Comparison of ENCODE assay signal across 10 mouse cellular contexts in the genomic region with DNA sequence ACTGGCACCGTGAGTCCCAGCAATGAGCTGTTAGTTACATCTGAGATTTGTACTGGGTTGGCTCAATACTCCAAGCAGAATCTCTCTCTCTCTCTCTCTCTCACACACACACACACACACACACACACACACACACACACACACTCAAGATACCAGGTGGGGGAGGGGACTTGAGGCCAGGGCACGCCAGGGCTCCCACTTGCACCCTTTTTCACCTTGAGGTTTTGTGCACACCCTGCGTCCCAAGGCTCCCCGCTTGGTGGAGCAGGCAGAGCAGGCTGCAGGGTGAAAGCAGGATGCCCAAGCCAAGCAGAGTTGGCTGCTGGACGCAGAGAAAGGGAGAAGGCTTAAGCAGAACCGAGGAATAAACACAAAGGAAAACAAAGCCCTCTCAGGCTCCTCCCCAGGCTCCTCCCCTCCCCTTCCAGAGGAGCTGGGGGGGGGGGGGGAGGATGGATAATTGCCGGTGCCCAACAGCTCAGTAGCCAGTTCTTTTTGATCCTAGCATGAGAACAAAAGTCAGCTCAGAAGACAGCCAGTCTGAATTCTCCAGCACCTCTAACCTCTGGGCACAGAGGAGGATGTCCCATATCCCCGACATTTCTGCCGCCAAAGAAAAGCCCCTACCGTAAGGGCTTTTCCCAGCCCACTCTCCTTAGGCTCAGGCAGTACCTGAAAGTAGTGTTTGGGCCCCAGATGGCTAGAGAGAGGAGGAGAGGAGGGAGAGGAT. TPM values are rescaled to one million over a fixed set of nuclear protein-coding genes. Genes with fewer than 3 reads are reported as not detected.
DNase-seq lines count a peak whose midpoint lies in the region; ATAC-seq and TF ChIP-seq lines count a peak whose summit lies in the region.
"Had no signal": no experiment of that assay in that cellular context is flagged by ENCODE, and none has a peak within 500 bp of the region (broad histone marks: within the 10 kb centered on the region; RNA-seq: fewer than 3 reads in every experiment).

No protein-coding gene starts in this region.

- peak; percentile 52 for DNase-seq in adrenal gland, postnatal 10 days
- no peak for DNase-seq in adrenal gland, adult 18-20 months (ENCODE audit: low spot score in 2 of 2)
- peak; percentile 79 for DNase-seq in Muller cell, postnatal 12 days (ENCODE audit: inconsistent ontology term)
- DNase-seq in forebrain, postnatal 0 days: peak; percentile 74
- DNase-seq in kidney, postnatal 4 days: peak; percentile 56 to 66
- peak; percentile 78 for DNase-seq in midbrain, embryonic 14.5 days
- no peak for DNase-seq in layer of hippocampus, postnatal 25 days (ENCODE audit: extremely low spot score in 1 of 2, low spot score in 1 of 2)
- DNase-seq in frontal cortex, postnatal 25 days (ENCODE audit: low spot score in 2 of 2): no peak

- TF ChIP-seq CTCF in forebrain, postnatal 0 days (IDR thresholded peaks at IDR 0.05; ENCODE audit: low read depth): no peak; the same call in 1 of the 2 replicates

- peak overlapping the region; percentile 85 for H3K27ac ChIP-seq in forebrain, postnatal 0 days (ENCODE audit: low read depth, low read length)
- H3K27ac ChIP-seq in midbrain, embryonic 14.5 days (replicated peaks; ENCODE audit: low read depth, low read length): peak overlapping the region; percentile 95

- H3K9ac ChIP-seq in forebrain, postnatal 0 days: peak overlapping the region; percentile 61
- H3K9ac ChIP-seq in midbrain, embryonic 14.5 days (replicated peaks; ENCODE audit: low read length): peak overlapping the region; percentile 65

- H3K4me2 ChIP-seq in forebrain, postnatal 0 days (ENCODE audit: low read depth): peak overlapping the region; percentile 50
- peak overlapping the region; percentile 55 for H3K4me2 ChIP-seq in midbrain, embryonic 14.5 days (ENCODE audit: low read length)

- no peaks in the 10 kb centered on the region for H3K9me3 ChIP-seq in forebrain, postnatal 0 days (ENCODE audit: low read length)
- no peaks in the 10 kb centered on the region for H3K9me3 ChIP-seq in midbrain, embryonic 14.5 days (ENCODE audit: control insufficient read depth, low read length)

- peak; percentile 88 for ATAC-seq in forebrain, postnatal 0 days
- peak; percentile 85 for ATAC-seq in midbrain, embryonic 14.5 days (ENCODE audit: low FRiP score, low TSS enrichment)

- H3K36me3 ChIP-seq in forebrain, postnatal 0 days (ENCODE audit: insufficient read depth): no peaks in the 10 kb centered on the region
- H3K36me3 ChIP-seq in midbrain, embryonic 14.5 days (ENCODE audit: control insufficient read depth, insufficient read depth, low read length): no peaks in the 10 kb centered on the region

- H3K27me3 ChIP-seq in forebrain, postnatal 0 days (ENCODE audit: insufficient read depth, low read length): no peaks in the 10 kb centered on the region
- H3K27me3 ChIP-seq in midbrain, embryonic 14.5 days (ENCODE audit: control insufficient read depth, insufficient read depth, low read length): no peaks in the 10 kb centered on the region

- WGBS in forebrain, postnatal 0 days: under 1% methylated on average over 10 of the region's 10 CpGs
- WGBS in midbrain, embryonic 14.5 days: 1% methylated on average over 10 of the region's 10 CpGs

- H3K4me3 ChIP-seq in forebrain, postnatal 0 days (ENCODE audit: low read depth, low read length): peak overlapping the region; percentile 23
- peak overlapping the region; percentile 19 for H3K4me3 ChIP-seq in midbrain, embryonic 14.5 days (replicated peaks; ENCODE audit: low read depth, low read length)

- peaks cover 8% of the 10 kb centered on the region; the same call in 1 of the 2 replicates for H3K4me1 ChIP-seq in forebrain, postnatal 0 days (ENCODE audit: insufficient read depth)
- peaks cover 20% of the 10 kb centered on the region for H3K4me1 ChIP-seq in midbrain, embryonic 14.5 days (ENCODE audit: control insufficient read depth, insufficient read depth, low read length)

RNA-seq across cellular contexts. Expression of gene Cfap43, which starts 9.5 kb away (rescaled TPM):
- not detected for total RNA-seq in adrenal gland, postnatal 10 days (2021)
- not detected for total RNA-seq in adrenal gland, adult 18-20 months (2021)
- total RNA-seq in forebrain, postnatal 0 days (2014; rRNA removed): 2.1 and 2.3 TPM in 2 replicates
- polyA plus RNA-seq in forebrain, postnatal 0 days (2015; fragmentation: Nextera tagmentation; extraction: Ambion mirVana): 0.99 and 1.8 TPM in 2 replicates
- polyA plus RNA-seq in midbrain, embryonic 14.5 days (2014; fragmentation: Nextera tagmentation; extraction: Ambion mirVana): 0.47 and 0.77 TPM in 2 replicates
- 1 to 10 TPM in 1 of 2 experiments, under 1 TPM in 1; 0.74 to 1.3 TPM for total RNA-seq in layer of hippocampus, postnatal 25 days (2021)
- polyA plus RNA-seq: large intestine, adult 2 months had no signal

RNA-seq across cellular contexts. Expression of gene Itprip, which starts 9.5 kb away (rescaled TPM):
- total RNA-seq in adrenal gland, postnatal 10 days (2021): 10 to 100 TPM; 11.7 to 14.5 TPM
- total RNA-seq in adrenal gland, adult 18-20 months (2021): 10 to 100 TPM; 16.8 to 17.7 TPM
- total RNA-seq in forebrain, postnatal 0 days (2014; rRNA removed): 3.8 and 4.9 TPM in 2 replicates
- polyA plus RNA-seq in forebrain, postnatal 0 days (2015; fragmentation: Nextera tagmentation; extraction: Ambion mirVana): 2.2 and 2.4 TPM in 2 replicates
- 3.4 and 5.2 TPM in 2 replicates for polyA plus RNA-seq in midbrain, embryonic 14.5 days (2014; fragmentation: Nextera tagmentation; extraction: Ambion mirVana)
- total RNA-seq in layer of hippocampus, postnatal 25 days (2021): 1 to 10 TPM; 1.0 to 1.2 TPM

RNA-seq across cellular contexts. Expression of gene Cfap58, which starts 27.9 kb away (rescaled TPM):
- under 1 TPM in 1 of 2 experiments, not detected in 1; 0.06 TPM for total RNA-seq in adrenal gland, postnatal 10 days (2021)
- under 1 TPM in 1 of 2 experiments, not detected in 1; 0.10 TPM for total RNA-seq in adrenal gland, adult 18-20 months (2021)
- 0.46 and 2.6 TPM in 2 replicates for total RNA-seq in forebrain, postnatal 0 days (2014; rRNA removed)
- 0.42 and 0.62 TPM in 2 replicates for polyA plus RNA-seq in forebrain, postnatal 0 days (2015; fragmentation: Nextera tagmentation; extraction: Ambion mirVana)
- 0.47 and 0.89 TPM in 2 replicates for polyA plus RNA-seq in midbrain, embryonic 14.5 days (2014; fragmentation: Nextera tagmentation; extraction: Ambion mirVana)
- total RNA-seq in layer of hippocampus, postnatal 25 days (2021): under 1 TPM; 0.39 to 0.59 TPM
- polyA plus RNA-seq: C2C12; large intestine, adult 2 months had no signal

RNA-seq across cellular contexts. Expression of gene Gsto2, which starts 44.2 kb away (rescaled TPM):
- 1 to 10 TPM; 2.6 to 3.7 TPM for total RNA-seq in adrenal gland, postnatal 10 days (2021)
- 1 to 10 TPM; 2.1 to 3.1 TPM for total RNA-seq in adrenal gland, adult 18-20 months (2021)
- 0.77 and 0.95 TPM in 2 replicates for total RNA-seq in forebrain, postnatal 0 days (2014; rRNA removed)
- polyA plus RNA-seq in forebrain, postnatal 0 days (2015; fragmentation: Nextera tagmentation; extraction: Ambion mirVana): 0.88 and 0.93 TPM in 2 replicates
- polyA plus RNA-seq in midbrain, embryonic 14.5 days (2014; fragmentation: Nextera tagmentation; extraction: Ambion mirVana): 1.0 and 1.2 TPM in 2 replicates
- total RNA-seq in layer of hippocampus, postnatal 25 days (2021): 1 to 10 TPM; 2.2 to 2.4 TPM

RNA-seq across cellular contexts. Expression of gene Gsto1, which starts 54.8 kb away (rescaled TPM):
- total RNA-seq in adrenal gland, postnatal 10 days (2021): 100 to 1,000 TPM; 158 to 159 TPM
- 100 to 1,000 TPM in 1 of 2 experiments, 10 to 100 TPM in 1; 82.8 to 101 TPM for total RNA-seq in adrenal gland, adult 18-20 months (2021)
- 120 and 187 TPM in 2 replicates for total RNA-seq in forebrain, postnatal 0 days (2014; rRNA removed)
- polyA plus RNA-seq in forebrain, postnatal 0 days (2015; fragmentation: Nextera tagmentation; extraction: Ambion mirVana): 166 and 184 TPM in 2 replicates
- 115 and 150 TPM in 2 replicates for polyA plus RNA-seq in midbrain, embryonic 14.5 days (2014; fragmentation: Nextera tagmentation; extraction: Ambion mirVana)
- total RNA-seq in layer of hippocampus, postnatal 25 days (2021): 10 to 100 TPM; 55.2 to 63.5 TPM

Comparison
In these comparisons a context has a peak if more than half of its experiments do, and no peak if none do; other contexts are left out.
1. DNase-seq: peak in adrenal gland, postnatal 10 days (single experiment), Muller cell, postnatal 12 days (single experiment), forebrain, postnatal 0 days (single experiment), kidney, postnatal 4 days (2 of 2) and midbrain, embryonic 14.5 days (single experiment); none in adrenal gland, adult 18-20 months (0 of 2), layer of hippocampus, postnatal 25 days (0 of 2) and frontal cortex, postnatal 25 days (0 of 2).